Mouse (Mus musculus): Measurements from ENCODE around the gene Nqo1.
A peak's percentile ranks its signal among the peaks of the same experiment; 100 is the strongest.

The Nqo1 gene

GRCm38 (mm10) chr8:107405935-107406334 lies 2.9 kb upstream of the Nqo1 start:
- DNase-seq (ENCODE audit: low spot score in 2 of 2): no peak

GRCm38 (mm10) chr8:107404057-107404456 lies 1.1 kb upstream of the Nqo1 start:
- DNase-seq (ENCODE audit: low spot score in 2 of 2): no peak

GRCm38 (mm10) chr8:107401866-107402265 lies 1.1 kb downstream of the Nqo1 start:
- DNase-seq (ENCODE audit: low spot score in 2 of 2): no peak

- no peak for DNase-seq (ENCODE audit: low spot score in 2 of 2)
Measured at GRCm38 (mm10) chr8:107399495-107399894, 3.5 kb downstream of the Nqo1 start.

GRCm38 (mm10) chr8:107397665-107398064 lies 5.3 kb downstream of the Nqo1 start:
- DNase-seq (ENCODE audit: low spot score in 2 of 2): no peak

GRCm38 (mm10) chr8:107396106-107396670 lies 6.8 kb downstream of the Nqo1 start:
- no peak for DNase-seq (ENCODE audit: low spot score in 2 of 2)

- no peak for DNase-seq (ENCODE audit: low spot score in 2 of 2)
Measured at GRCm38 (mm10) chr8:107395397-107395796, 7.6 kb downstream of the Nqo1 start.

- no peak for DNase-seq (ENCODE audit: low spot score in 2 of 2)
Measured at GRCm38 (mm10) chr8:107391136-107391516, 11.9 kb downstream of the Nqo1 start.

- DNase-seq (ENCODE audit: low spot score in 2 of 2): no peak
Measured at GRCm38 (mm10) chr8:107390476-107391135, 12.4 kb downstream of the Nqo1 start.

- DNase-seq (ENCODE audit: low spot score in 2 of 2): no peak
Measured at GRCm38 (mm10) chr8:107389557-107389956, 13.4 kb downstream of the Nqo1 start.

- no peak for DNase-seq (ENCODE audit: low spot score in 2 of 2)
Measured at GRCm38 (mm10) chr8:107387861-107388260, 15.1 kb downstream of the Nqo1 start.

GRCm38 (mm10) chr8:107386642-107387041 lies 16.4 kb downstream of the Nqo1 start:
- peak in 1 of 2 experiments; percentile 21 for DNase-seq (ENCODE audit: low spot score in 2 of 2)

GRCm38 (mm10) chr8:107386171-107386570 lies 16.8 kb downstream of the Nqo1 start:
- no peak for DNase-seq (ENCODE audit: low spot score in 2 of 2)

- no peak for DNase-seq (ENCODE audit: low spot score in 2 of 2)
Measured at GRCm38 (mm10) chr8:107385063-107385462, 17.9 kb downstream of the Nqo1 start.

- no peak for DNase-seq (ENCODE audit: low spot score in 2 of 2)
Measured at GRCm38 (mm10) chr8:107384651-107385050, 18.4 kb downstream of the Nqo1 start.

GRCm38 (mm10) chr8:107382898-107383297 lies 20.1 kb downstream of the Nqo1 start:
- DNase-seq (ENCODE audit: low spot score in 2 of 2): no peak

GRCm38 (mm10) chr8:107381666-107382065 lies 21.3 kb downstream of the Nqo1 start:
- no peak for DNase-seq (ENCODE audit: low spot score in 2 of 2)

GRCm38 (mm10) chr8:107380734-107381133 lies 22.3 kb downstream of the Nqo1 start:
- DNase-seq (ENCODE audit: low spot score in 2 of 2): no peak

GRCm38 (mm10) chr8:107377346-107377745 lies 25.7 kb downstream of the Nqo1 start:
- DNase-seq (ENCODE audit: low spot score in 2 of 2): no peak

- DNase-seq (ENCODE audit: low spot score in 2 of 2): no peak
Measured at GRCm38 (mm10) chr8:107370311-107370710, 32.7 kb downstream of the Nqo1 start.

Measured in thymus, postnatal 10 days (tissue).